Mouse (Mus musculus): ENCODE measurements around the gene Ccdc88b. TPM values are rescaled to one million over a fixed set of nuclear protein-coding genes. Genes with fewer than 3 reads are reported as not detected.
A peak's percentile ranks its signal among the peaks of the same experiment; 100 is the strongest.

The Ccdc88b gene
- polyA plus RNA-seq, 1 experiment from 2014 or later = 2.8 TPM

- no peak overlapping the region for H3K4me3 ChIP-seq (replicated peaks)
- H3K4me2 ChIP-seq = no peak overlapping the region
- WGBS (ENCODE audit: insufficient replicate concordance) = 50% methylated on average over 1 of the region's 1 CpGs
- no peaks in the 10 kb centered on the region for H3K9me3 ChIP-seq (replicated peaks)
- no peaks in the 10 kb centered on the region; the same call in 1 of the 2 replicates for H3K36me3 ChIP-seq (replicated peaks)
- H3K27ac ChIP-seq (replicated peaks) = no peak overlapping the region
- H3K27me3 ChIP-seq = peaks cover 58% of the 10 kb centered on the region
- H3K9ac ChIP-seq = no peak overlapping the region
- H3K4me1 ChIP-seq (replicated peaks) = peaks cover 22% of the 10 kb centered on the region
- ATAC-seq (ENCODE audit: insufficient read depth) = no peak
Measured at GRCm38 (mm10) chr19:6842353-6842752, 15.7 kb downstream of the Ccdc88b start.

GRCm38 (mm10) chr19:6841292-6841597 lies 16.8 kb downstream of the Ccdc88b start:
- WGBS (ENCODE audit: insufficient replicate concordance) = 6% methylated on average over 3 of the region's 3 CpGs
- Histone ChIP-seq H3K4me3 (replicated peaks) (no peak overlapping the region), H3K36me3 (replicated peaks) (no peaks in the 10 kb centered on the region; the same call in 1 of the 2 replicates)

GRCm38 (mm10) chr19:6840475-6841291 lies 17.3 kb downstream of the Ccdc88b start, which contains the start of gene Rps6ka4:
Gene Rps6ka4 (minus strand): TSS chr19:6840636.
- Histone ChIP-seq H3K9ac (peak within 1 kb of the TSS; percentile 63), H3K27ac (replicated peaks) (0 out of 2 replicates have a peak within 1 kb of the TSS, but pooled peaks have one; percentile 19), H3K4me3 (replicated peaks) (peak within 1 kb of the TSS; percentile 66), H3K4me1 (replicated peaks) (peaks cover 22% of the 10 kb centered on the region), H3K4me2 (peak within 1 kb of the TSS; percentile 94), H3K9me3 (replicated peaks) (no peaks in the 10 kb centered on the region), H3K36me3 (replicated peaks) (no peaks in the 10 kb centered on the region; the same call in 1 of the 2 replicates), H3K27me3 (peaks cover 44% of the 10 kb centered on the region)
- 1% methylated on average over 44 of the region's 44 CpGs for WGBS (ENCODE audit: insufficient replicate concordance)
- ATAC-seq (ENCODE audit: insufficient read depth) = peak; percentile 79

More at GRCm38 (mm10) chr19:6841292-6841597, 16.8 kb downstream of the Ccdc88b start:
- no peak for ATAC-seq (ENCODE audit: insufficient read depth)
- no peak overlapping the region for H3K9ac ChIP-seq
- no peaks in the 10 kb centered on the region for H3K9me3 ChIP-seq (replicated peaks)
- H3K4me2 ChIP-seq = peak overlapping the region; percentile 94
- no peak overlapping the region for H3K27ac ChIP-seq (replicated peaks)
- H3K27me3 ChIP-seq = peaks cover 46% of the 10 kb centered on the region
- peaks cover 22% of the 10 kb centered on the region for H3K4me1 ChIP-seq (replicated peaks)

GRCm38 (mm10) chr19:6839615-6840474 lies 18.2 kb downstream of the Ccdc88b start:
- H3K4me3 ChIP-seq (replicated peaks) = peak overlapping the region; percentile 66
- peaks cover 41% of the 10 kb centered on the region for H3K27me3 ChIP-seq
- H3K9me3 ChIP-seq (replicated peaks) = no peaks in the 10 kb centered on the region
- WGBS (ENCODE audit: insufficient replicate concordance) = 6% methylated on average over 46 of the region's 46 CpGs
- no peaks in the 10 kb centered on the region; the same call in 1 of the 2 replicates for H3K36me3 ChIP-seq (replicated peaks)
- peak overlapping the region; percentile 94 for H3K4me2 ChIP-seq
- peaks cover 22% of the 10 kb centered on the region for H3K4me1 ChIP-seq (replicated peaks)
- peak overlapping the region; percentile 63 for H3K9ac ChIP-seq
- no peak overlapping the region for H3K27ac ChIP-seq (replicated peaks)
- ATAC-seq (ENCODE audit: insufficient read depth) = peak; percentile 28

GRCm38 (mm10) chr19:6832363-6832762 lies 25.6 kb downstream of the Ccdc88b start:
- H3K9ac ChIP-seq = no peak overlapping the region
- H3K36me3 ChIP-seq (replicated peaks) = peaks cover 17% of the 10 kb centered on the region; the same call in 1 of the 2 replicates
- 28% methylated on average over 8 of the region's 8 CpGs for WGBS (ENCODE audit: insufficient replicate concordance)
- H3K4me2 ChIP-seq = peak overlapping the region; percentile 30; the same call in 1 of the 2 replicates
- H3K4me1 ChIP-seq (replicated peaks) = peaks cover 21% of the 10 kb centered on the region
- no peak overlapping the region for H3K27ac ChIP-seq (replicated peaks)
- no peak overlapping the region for H3K4me3 ChIP-seq (replicated peaks)
- H3K9me3 ChIP-seq (replicated peaks) = no peaks in the 10 kb centered on the region
- H3K27me3 ChIP-seq = peaks cover 39% of the 10 kb centered on the region
- ATAC-seq (ENCODE audit: insufficient read depth) = peak; percentile 88

- H3K4me2 ChIP-seq = no peak overlapping the region
- no peaks in the 10 kb centered on the region for H3K9me3 ChIP-seq (replicated peaks)
Measured at GRCm38 (mm10) chr19:6831331-6831730, 26.7 kb downstream of the Ccdc88b start.

GRCm38 (mm10) chr19:6830556-6831316 lies 27.3 kb downstream of the Ccdc88b start:
- ATAC-seq (ENCODE audit: insufficient read depth) = no peak
- H3K9me3 ChIP-seq (replicated peaks) = no peaks in the 10 kb centered on the region
- no peak overlapping the region for H3K4me2 ChIP-seq
- no peak overlapping the region for H3K9ac ChIP-seq
- whole genome bisulfite sequencing (ENCODE audit: insufficient replicate concordance) = 27% methylated on average over 38 of the region's 38 CpGs
- H3K4me1 ChIP-seq (replicated peaks) = peaks cover 21% of the 10 kb centered on the region
- no peak overlapping the region for H3K27ac ChIP-seq (replicated peaks)
- no peak overlapping the region for H3K4me3 ChIP-seq (replicated peaks)
- H3K27me3 ChIP-seq = peaks cover 39% of the 10 kb centered on the region
- peaks cover 17% of the 10 kb centered on the region; the same call in 1 of the 2 replicates for H3K36me3 ChIP-seq (replicated peaks)

More at GRCm38 (mm10) chr19:6831331-6831730, 26.7 kb downstream of the Ccdc88b start:
- Histone ChIP-seq H3K9ac (no peak overlapping the region), H3K27me3 (peaks cover 39% of the 10 kb centered on the region), H3K27ac (replicated peaks) (no peak overlapping the region), H3K4me1 (replicated peaks) (peaks cover 21% of the 10 kb centered on the region), H3K36me3 (replicated peaks) (peaks cover 17% of the 10 kb centered on the region; the same call in 1 of the 2 replicates), H3K4me3 (replicated peaks) (no peak overlapping the region)
- 40% methylated on average over 17 of the region's 17 CpGs for WGBS (ENCODE audit: insufficient replicate concordance)
- no peak for ATAC-seq (ENCODE audit: insufficient read depth)

GRCm38 (mm10) chr19:6829870-6830555 lies 28.0 kb downstream of the Ccdc88b start:
- Histone ChIP-seq H3K9ac (no peak overlapping the region), H3K4me1 (replicated peaks) (peaks cover 21% of the 10 kb centered on the region), H3K4me3 (replicated peaks) (no peak overlapping the region), H3K27ac (replicated peaks) (no peak overlapping the region), H3K4me2 (no peak overlapping the region), H3K36me3 (replicated peaks) (peaks cover 17% of the 10 kb centered on the region; the same call in 1 of the 2 replicates), H3K27me3 (peaks cover 39% of the 10 kb centered on the region), H3K9me3 (replicated peaks) (no peaks in the 10 kb centered on the region)
- no peak for ATAC-seq (ENCODE audit: insufficient read depth)
- WGBS (ENCODE audit: insufficient replicate concordance) = 17% methylated on average over 48 of the region's 48 CpGs

- no peak overlapping the region for H3K9ac ChIP-seq
- 34% methylated on average over 3 of the region's 3 CpGs for WGBS (ENCODE audit: insufficient replicate concordance)
- H3K27ac ChIP-seq (replicated peaks) = no peak overlapping the region
- H3K4me3 ChIP-seq (replicated peaks) = no peak overlapping the region
- no peaks in the 10 kb centered on the region for H3K9me3 ChIP-seq (replicated peaks)
- peaks cover 21% of the 10 kb centered on the region for H3K4me1 ChIP-seq (replicated peaks)
- H3K36me3 ChIP-seq (replicated peaks) = peaks cover 14% of the 10 kb centered on the region; the same call in 1 of the 2 replicates
- peaks cover 39% of the 10 kb centered on the region for H3K27me3 ChIP-seq
- no peak overlapping the region for H3K4me2 ChIP-seq
- no peak for ATAC-seq (ENCODE audit: insufficient read depth)
Measured at GRCm38 (mm10) chr19:6829069-6829468, 28.9 kb downstream of the Ccdc88b start.

- ATAC-seq (ENCODE audit: insufficient read depth) = no peak
- WGBS (ENCODE audit: insufficient replicate concordance) = 49% methylated on average over 3 of the region's 3 CpGs
- no peak overlapping the region for H3K27ac ChIP-seq (replicated peaks)
- no peak overlapping the region for H3K4me3 ChIP-seq (replicated peaks)
- no peak overlapping the region for H3K9ac ChIP-seq
- peaks cover 10% of the 10 kb centered on the region; the same call in 1 of the 2 replicates for H3K36me3 ChIP-seq (replicated peaks)
- no peak overlapping the region for H3K4me2 ChIP-seq
- peaks cover 8% of the 10 kb centered on the region for H3K4me1 ChIP-seq (replicated peaks)
- H3K27me3 ChIP-seq = peaks cover 36% of the 10 kb centered on the region
- H3K9me3 ChIP-seq (replicated peaks) = no peaks in the 10 kb centered on the region
Measured at GRCm38 (mm10) chr19:6826601-6827000, 31.4 kb downstream of the Ccdc88b start.
